Mouse (Mus musculus) midbrain, embryonic 10.5 days (tissue): Measurements from ENCODE around the gene Sphk2. TPM values are rescaled to one million over a fixed set of nuclear protein-coding genes. Genes with fewer than 3 reads are reported as not detected.
A peak's percentile ranks its signal among the peaks of the same experiment; 100 is the strongest.

ENCODE experiments used
- DNase-seq: peaks from one replicate; pipeline ENCODE4 v3.0.0-alpha.2; 2017; ENCODE audit warnings: low spot score
- H3K27ac ChIP-seq: fragments of 300-500 bp; sonication (generic); replicated peaks from 2 replicates; pipeline ENCODE4 v1.5.1; 2016; ENCODE audit warnings: mild to moderate bottlenecking
- H3K27me3 ChIP-seq: fragments of 300-500 bp; sonication (generic); 2 replicates; pipeline ENCODE4 v1.6.1; 2016; ENCODE audit warnings: low read depth, mild to moderate bottlenecking; ENCODE audit not compliant: poor library complexity, severe bottlenecking
- H3K36me3 ChIP-seq: fragments of 300-500 bp; sonication (generic); 2 replicates; pipeline ENCODE4 v1.6.1; 2016; ENCODE audit warnings: mild to moderate bottlenecking, moderate library complexity
- H3K4me1 ChIP-seq: fragments of 300-500 bp; sonication (generic); 2 replicates; pipeline ENCODE4 v1.6.1; 2016
- H3K4me3 ChIP-seq: fragments of 300-500 bp; sonication (generic); 2 replicates; pipeline ENCODE4 v1.5.1; 2016; ENCODE audit warnings: mild to moderate bottlenecking, moderate library complexity
- H3K9me3 ChIP-seq: fragments of 300-500 bp; sonication (generic); replicated peaks from 2 replicates; pipeline ENCODE4 v1.6.1; 2016; ENCODE audit warnings: mild to moderate bottlenecking
- WGBS: fragments of 180-500 bp; shearing (Covaris S2); methylation state at CpG from one replicate; pipeline ENCODE4 v1.1.7; 2016; 5-methylcytosine and 5-hydroxymethylcytosine counted together
- polyA plus RNA-seq: library from polyadenylated mRNA; unstranded; fragments of >200 nt; fragmentation: Nextera tagmentation; extraction: Ambion mirVana; gene quantifications from 2 replicates; pipeline ENCODE4 v1.2.1, GENCODE M21; 2016

The Sphk2 gene
- 32.3 and 32.8 TPM in 2 replicates for polyA plus RNA-seq

DNA sequence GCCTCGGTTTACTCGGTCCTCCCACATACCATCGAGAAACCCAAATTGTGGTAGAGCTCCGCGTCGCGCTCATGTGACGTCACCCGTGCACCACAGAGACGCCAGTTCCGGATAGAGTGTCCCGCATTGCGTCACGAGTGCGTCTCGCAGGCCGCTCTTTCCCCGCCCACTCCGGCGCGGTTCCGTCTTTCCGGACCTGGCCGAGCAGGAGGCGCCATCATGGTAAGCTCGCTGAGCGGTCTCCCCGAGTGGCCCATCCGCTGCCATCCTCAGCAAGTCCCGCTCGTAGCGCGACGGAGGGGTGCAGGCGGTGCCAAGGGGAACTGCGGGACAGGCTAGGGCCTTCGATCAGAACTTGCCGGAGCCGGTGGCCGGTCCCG lies at the start of gene Sphk2:
Sphk2 (minus strand) TSS at position 85 of the 380 bp plus-strand sequence.
- WGBS: under 1% methylated on average over 41 of the region's 41 CpGs
- H3K36me3 ChIP-seq: peaks cover 53% of the 10 kb centered on the region
- no peaks in the 10 kb centered on the region for H3K27me3 ChIP-seq
- peaks cover 66% of the 10 kb centered on the region for H3K4me1 ChIP-seq
- H3K4me3 ChIP-seq: peak within 1 kb of the TSS; percentile 82
- peak within 1 kb of the TSS; percentile 96 for H3K27ac ChIP-seq
- peak; percentile 99 for DNase-seq
- H3K9me3 ChIP-seq: no peaks in the 10 kb centered on the region

DNA sequence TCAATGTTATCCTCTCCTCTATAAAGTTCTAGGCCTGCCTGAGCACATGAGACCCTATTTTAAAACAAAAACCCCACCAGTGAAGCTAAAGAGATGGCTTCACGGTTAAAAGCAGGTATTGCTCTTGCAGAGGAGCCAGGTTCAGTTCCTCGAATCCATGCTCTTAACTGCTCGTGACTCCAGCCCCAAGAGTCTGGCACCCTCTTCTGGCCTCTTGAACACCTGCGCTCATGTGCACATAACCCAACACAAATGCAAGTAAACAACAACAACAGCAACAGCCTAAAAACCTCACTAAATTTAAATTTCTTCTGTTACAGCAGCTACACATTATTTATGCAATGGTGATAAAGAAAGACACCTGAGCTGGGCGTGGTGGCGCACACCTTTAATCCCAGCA lies 49.7 kb upstream of the Sphk2 start:
- no peak overlapping the region for H3K4me3 ChIP-seq
- DNase-seq: no peak
- WGBS: 92% methylated on average over 6 of the region's 6 CpGs
- H3K27ac ChIP-seq: no peak overlapping the region
- H3K27me3 ChIP-seq: no peaks in the 10 kb centered on the region
- H3K9me3 ChIP-seq: no peaks in the 10 kb centered on the region
- no peaks in the 10 kb centered on the region for H3K36me3 ChIP-seq
- no peaks in the 10 kb centered on the region for H3K4me1 ChIP-seq

DNA sequence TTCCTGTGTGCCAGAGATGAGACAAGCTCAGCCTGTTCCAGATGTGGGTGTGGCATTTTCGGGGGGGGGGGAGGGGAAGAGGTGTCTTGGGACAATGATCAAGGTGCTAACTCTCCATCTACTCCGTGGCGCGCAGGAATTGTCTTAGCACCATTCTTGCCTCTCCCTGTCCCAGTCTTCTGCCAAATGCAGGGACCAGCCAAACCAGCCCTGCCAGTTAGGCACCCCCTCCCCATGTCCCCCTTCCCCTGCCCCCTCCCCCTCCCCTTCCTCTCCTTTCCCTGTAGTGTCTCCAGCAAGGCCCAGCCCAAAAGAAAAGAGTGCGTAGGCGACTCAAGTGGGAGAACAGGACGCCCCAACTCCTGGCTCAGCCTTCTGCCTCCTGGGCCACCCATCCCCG lies 49.0 kb upstream of the Sphk2 start:
- Histone ChIP-seq H3K4me1 (no peaks in the 10 kb centered on the region), H3K27ac (no peak overlapping the region), H3K36me3 (no peaks in the 10 kb centered on the region), H3K9me3 (no peaks in the 10 kb centered on the region), H3K4me3 (no peak overlapping the region), H3K27me3 (no peaks in the 10 kb centered on the region)
- WGBS: 51% methylated on average over 7 of the region's 8 CpGs
- no peak for DNase-seq

DNA sequence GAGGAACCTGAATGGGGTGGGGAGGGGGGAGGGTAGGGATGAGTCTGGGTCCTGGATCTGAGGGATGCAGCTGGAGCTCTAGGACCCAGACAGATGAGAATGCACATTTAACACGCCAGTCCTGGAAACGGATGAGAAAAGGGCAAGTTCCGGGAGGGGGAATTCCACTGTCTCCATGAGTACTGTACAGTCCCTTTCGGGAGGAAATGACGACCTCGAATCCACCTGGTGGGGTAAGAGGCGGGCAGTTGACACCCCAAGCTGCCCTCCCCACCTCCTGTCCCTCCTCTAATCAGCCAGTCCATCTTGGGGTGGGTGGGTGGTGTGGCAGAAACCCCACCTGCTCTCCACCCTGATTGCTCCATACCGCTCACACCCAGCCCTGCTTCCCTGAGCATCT lies 48.2 kb upstream of the Sphk2 start:
- Histone ChIP-seq H3K4me3 (no peak overlapping the region), H3K27me3 (peaks cover under 1% of the 10 kb centered on the region; the same call in 1 of the 2 replicates), H3K36me3 (no peaks in the 10 kb centered on the region), H3K9me3 (no peaks in the 10 kb centered on the region), H3K4me1 (no peaks in the 10 kb centered on the region), H3K27ac (no peak overlapping the region; the same call in 1 of the 2 replicates)
- 69% methylated on average over 8 of the region's 8 CpGs for WGBS
- DNase-seq: no peak

DNA sequence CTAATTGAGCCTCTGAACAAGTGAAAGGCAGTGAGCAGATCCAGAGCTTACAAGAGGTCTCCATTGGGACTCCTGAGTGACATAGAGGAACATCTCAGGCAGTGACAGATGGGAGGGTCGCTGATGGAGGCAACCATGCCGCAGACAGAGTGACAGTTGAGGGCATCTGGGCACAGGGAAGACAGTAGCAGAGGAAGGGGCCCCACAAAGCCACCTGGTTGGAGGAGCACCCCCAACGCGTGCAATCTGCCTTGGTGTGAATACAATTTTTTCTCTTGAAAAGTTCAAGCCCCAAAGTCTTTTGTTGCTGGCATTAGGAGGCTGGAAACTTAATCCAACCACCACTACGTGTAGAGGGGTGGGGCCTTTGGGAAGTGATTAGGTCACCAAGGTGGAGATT lies 42.3 kb upstream of the Sphk2 start:
- no peaks in the 10 kb centered on the region for H3K9me3 ChIP-seq
- peaks cover 7% of the 10 kb centered on the region for H3K4me1 ChIP-seq
- no peak for DNase-seq
- H3K27ac ChIP-seq: no peak overlapping the region
- WGBS: 68% methylated on average over 5 of the region's 5 CpGs
- H3K4me3 ChIP-seq: no peak overlapping the region
- H3K27me3 ChIP-seq: peaks cover 36% of the 10 kb centered on the region
- H3K36me3 ChIP-seq: no peaks in the 10 kb centered on the region

DNA sequence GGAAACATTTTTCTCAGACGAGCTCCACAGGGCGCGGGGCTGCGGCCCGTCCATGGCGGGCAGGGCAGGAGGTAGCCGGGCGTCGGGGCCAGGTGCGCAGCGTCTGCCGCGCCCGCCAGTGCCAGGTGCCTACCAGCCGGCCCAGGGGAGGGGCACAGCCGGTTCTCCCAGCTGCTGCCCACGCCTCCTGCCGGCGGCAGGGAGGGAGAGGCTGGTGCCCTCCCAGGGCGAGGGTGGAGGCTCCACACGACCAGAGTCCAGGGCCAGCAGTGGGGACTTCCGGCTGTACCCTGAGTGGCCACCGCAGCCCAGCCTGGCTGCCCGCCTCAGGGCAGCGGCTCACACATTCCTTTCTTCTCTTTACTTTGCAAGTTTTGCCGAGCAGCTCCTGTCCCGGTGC lies 41.6 kb upstream of the Sphk2 start:
- peaks cover 7% of the 10 kb centered on the region for H3K4me1 ChIP-seq
- peak overlapping the region; percentile 46 for H3K4me3 ChIP-seq
- H3K27ac ChIP-seq: peak overlapping the region; percentile 69
- no peaks in the 10 kb centered on the region for H3K9me3 ChIP-seq
- H3K27me3 ChIP-seq: peaks cover 36% of the 10 kb centered on the region
- no peak for DNase-seq
- 10% methylated on average over 27 of the region's 27 CpGs for WGBS
- H3K36me3 ChIP-seq: no peaks in the 10 kb centered on the region

DNA sequence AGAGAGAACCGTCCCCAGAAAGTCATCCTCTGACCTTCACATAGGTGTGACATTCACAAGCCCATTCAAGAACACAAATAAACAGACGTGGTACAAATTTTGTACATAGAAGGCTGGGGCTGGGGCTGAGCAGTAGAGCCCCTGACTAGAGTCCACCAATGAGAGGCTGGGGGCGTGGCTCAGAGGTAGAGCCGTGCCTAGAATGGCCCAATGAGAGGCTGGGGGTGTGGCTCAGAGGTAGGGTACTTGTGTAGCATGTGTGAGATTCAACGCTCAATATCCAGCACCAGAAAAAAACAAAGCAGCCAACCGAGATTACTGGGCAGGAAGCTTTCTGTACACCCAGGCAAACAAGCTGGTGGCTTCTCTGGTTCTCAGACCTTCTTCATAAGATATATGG lies 37.9 kb upstream of the Sphk2 start:
- no peaks in the 10 kb centered on the region for H3K9me3 ChIP-seq
- no peak for DNase-seq
- WGBS: 59% methylated on average over 6 of the region's 6 CpGs
- no peaks in the 10 kb centered on the region for H3K36me3 ChIP-seq
- no peak overlapping the region for H3K27ac ChIP-seq
- H3K4me3 ChIP-seq: no peak overlapping the region
- H3K27me3 ChIP-seq: peaks cover 33% of the 10 kb centered on the region
- H3K4me1 ChIP-seq: peaks cover 7% of the 10 kb centered on the region

DNA sequence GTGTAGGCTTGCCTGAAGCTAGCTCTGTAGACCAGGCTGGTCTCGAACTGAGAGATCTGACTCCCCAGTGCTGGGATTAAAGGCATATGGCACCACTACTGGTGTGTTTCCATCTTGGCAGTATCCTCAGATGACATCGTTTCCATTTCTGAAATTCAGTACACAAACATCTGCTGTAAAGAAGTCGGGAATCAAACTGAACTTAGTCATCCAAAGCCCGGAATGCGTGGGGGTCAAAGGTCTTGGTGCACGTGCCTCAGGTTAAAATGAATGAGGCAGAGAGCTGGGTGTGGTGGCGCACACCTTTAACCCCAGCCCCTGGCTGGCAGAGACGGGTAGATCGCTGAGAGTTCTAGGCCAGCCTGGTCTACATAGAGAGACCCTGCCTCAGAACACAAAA lies 32.4 kb upstream of the Sphk2 start:
- WGBS: 82% methylated on average over 9 of the region's 9 CpGs
- H3K36me3 ChIP-seq: no peaks in the 10 kb centered on the region
- no peak overlapping the region for H3K4me3 ChIP-seq
- H3K4me1 ChIP-seq: peaks cover 7% of the 10 kb centered on the region; the same call in 1 of the 2 replicates
- H3K27me3 ChIP-seq: no peaks in the 10 kb centered on the region
- no peak overlapping the region for H3K27ac ChIP-seq
- peaks cover 8% of the 10 kb centered on the region; the same call in 1 of the 2 replicates for H3K9me3 ChIP-seq
- no peak for DNase-seq

DNA sequence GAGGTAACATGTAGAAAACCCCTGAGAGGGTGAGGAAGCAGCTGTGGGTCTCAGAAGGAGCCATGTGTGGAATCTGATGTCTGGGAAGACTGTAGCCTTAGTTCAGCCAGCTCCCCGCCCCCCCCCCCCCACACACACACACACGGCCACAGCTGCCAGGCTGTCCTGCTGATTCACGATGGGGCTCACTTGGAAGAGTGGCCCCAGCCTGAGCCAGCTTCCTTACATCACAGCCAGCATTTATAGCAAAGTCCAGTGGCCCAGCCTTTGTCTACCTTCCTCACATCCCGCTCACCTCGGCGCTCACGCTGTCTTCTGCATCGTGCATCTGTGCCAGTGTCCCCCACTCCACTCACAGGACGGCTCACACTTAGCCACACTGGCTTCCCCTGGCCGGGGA lies 31.6 kb upstream of the Sphk2 start:
- no peak for DNase-seq
- Histone ChIP-seq H3K9me3 (peaks cover 8% of the 10 kb centered on the region; the same call in 1 of the 2 replicates), H3K4me1 (peaks cover 7% of the 10 kb centered on the region; the same call in 1 of the 2 replicates), H3K4me3 (no peak overlapping the region), H3K36me3 (no peaks in the 10 kb centered on the region), H3K27me3 (no peaks in the 10 kb centered on the region), H3K27ac (0 out of 2 replicates have a peak overlapping the region, but pooled peaks have one; percentile 49)
- WGBS: 56% methylated on average over 10 of the region's 10 CpGs

DNA sequence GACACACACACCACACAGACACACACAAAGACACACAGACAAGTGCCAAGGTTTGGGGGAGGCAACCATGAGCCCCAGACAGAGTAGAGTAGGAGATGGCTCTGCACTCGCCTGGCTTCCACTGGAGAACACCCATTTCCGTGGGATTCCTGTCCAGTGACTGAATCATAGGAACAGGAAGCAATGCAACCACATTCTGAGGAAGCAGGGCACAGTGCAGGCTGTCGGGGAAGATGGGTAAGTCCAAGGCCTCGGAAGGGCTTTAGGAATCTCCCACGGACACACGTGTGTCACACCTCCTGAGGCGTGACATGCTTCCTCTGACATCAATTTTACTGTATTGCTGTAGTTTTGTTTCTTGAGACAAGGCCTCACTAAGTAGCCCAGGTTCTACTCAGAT lies 30.3 kb upstream of the Sphk2 start:
- no peak overlapping the region for H3K4me3 ChIP-seq
- no peaks in the 10 kb centered on the region for H3K27me3 ChIP-seq
- WGBS: 87% methylated on average over 7 of the region's 7 CpGs
- H3K36me3 ChIP-seq: no peaks in the 10 kb centered on the region
- H3K27ac ChIP-seq: no peak overlapping the region
- H3K9me3 ChIP-seq: peaks cover 8% of the 10 kb centered on the region; the same call in 1 of the 2 replicates
- H3K4me1 ChIP-seq: peaks cover 7% of the 10 kb centered on the region; the same call in 1 of the 2 replicates
- no peak for DNase-seq

DNA sequence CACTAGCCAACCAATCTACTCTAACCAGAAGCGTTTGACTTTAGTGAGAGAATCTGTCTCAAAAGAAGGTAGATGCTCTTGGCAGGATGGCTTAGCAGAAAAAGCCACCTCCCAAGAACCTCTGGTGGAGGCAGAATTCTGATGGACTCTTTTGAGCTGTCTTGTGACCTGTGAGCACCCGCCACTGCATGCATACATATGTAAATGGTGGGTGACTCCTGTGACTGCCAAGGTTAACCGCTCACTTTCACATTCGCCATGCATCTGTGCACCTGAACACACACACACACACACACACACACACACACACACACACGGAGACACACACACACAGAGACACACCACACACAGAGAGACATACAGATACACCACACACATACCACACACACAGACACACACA lies 29.6 kb upstream of the Sphk2 start:
- Histone ChIP-seq H3K4me1 (peaks cover 7% of the 10 kb centered on the region; the same call in 1 of the 2 replicates), H3K36me3 (no peaks in the 10 kb centered on the region), H3K9me3 (peaks cover 8% of the 10 kb centered on the region; the same call in 1 of the 2 replicates), H3K4me3 (no peak overlapping the region), H3K27ac (no peak overlapping the region), H3K27me3 (peaks cover under 1% of the 10 kb centered on the region)
- WGBS: 82% methylated on average over 5 of the region's 5 CpGs
- DNase-seq: no peak

DNA sequence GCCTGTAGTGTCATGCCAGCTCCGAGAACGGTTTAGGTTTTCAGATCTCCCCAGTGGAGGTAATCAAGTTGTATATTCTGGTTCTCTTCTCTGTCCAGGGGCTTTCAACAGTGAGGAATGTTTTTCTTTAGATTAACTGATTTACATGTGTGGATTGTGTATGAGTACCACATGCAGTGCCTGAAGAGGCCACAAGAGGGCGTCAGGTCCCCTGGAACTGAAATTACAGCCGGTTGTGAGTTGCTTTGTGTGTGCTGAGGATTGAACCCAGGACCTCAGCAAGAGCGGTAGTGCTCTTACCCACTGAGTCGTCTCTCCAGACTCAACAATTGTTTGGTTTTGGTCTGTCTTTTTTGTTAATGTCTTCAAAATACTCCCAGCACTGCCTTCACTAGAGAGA lies 28.7 kb upstream of the Sphk2 start:
- no peak for DNase-seq
- peaks cover 10% of the 10 kb centered on the region for H3K27me3 ChIP-seq
- no peak overlapping the region for H3K4me3 ChIP-seq
- H3K9me3 ChIP-seq: peaks cover 8% of the 10 kb centered on the region; the same call in 1 of the 2 replicates
- no peaks in the 10 kb centered on the region for H3K36me3 ChIP-seq
- peaks cover 16% of the 10 kb centered on the region for H3K4me1 ChIP-seq
- 63% methylated on average over 6 of the region's 6 CpGs for WGBS
- no peak overlapping the region for H3K27ac ChIP-seq

DNA sequence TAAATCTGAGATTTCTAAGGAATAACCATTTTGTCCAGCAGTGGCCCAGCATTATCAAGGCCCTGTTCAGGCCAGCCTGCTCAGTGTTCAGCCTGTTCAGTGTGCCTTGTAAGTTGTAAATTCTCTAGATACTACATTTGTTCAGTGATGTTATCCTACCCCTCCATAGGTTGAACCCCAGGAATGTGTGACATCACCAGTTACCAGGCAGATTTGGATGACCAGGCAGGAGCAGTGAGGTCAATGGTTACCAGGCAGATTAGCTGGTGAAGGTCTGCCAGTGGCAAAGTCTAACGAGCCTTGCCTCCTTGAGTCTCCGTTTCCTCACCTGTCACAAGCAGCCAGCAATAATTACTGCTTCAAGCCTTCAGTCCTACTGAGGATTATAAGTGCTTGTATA lies 26.6 kb upstream of the Sphk2 start:
- peaks cover 22% of the 10 kb centered on the region for H3K27me3 ChIP-seq
- peaks cover 12% of the 10 kb centered on the region for H3K4me1 ChIP-seq
- no peaks in the 10 kb centered on the region for H3K36me3 ChIP-seq
- H3K9me3 ChIP-seq: peaks cover 8% of the 10 kb centered on the region; the same call in 1 of the 2 replicates
- DNase-seq: no peak
- WGBS: 54% methylated on average over 2 of the region's 2 CpGs
- H3K4me3 ChIP-seq: no peak overlapping the region
- no peak overlapping the region for H3K27ac ChIP-seq

DNA sequence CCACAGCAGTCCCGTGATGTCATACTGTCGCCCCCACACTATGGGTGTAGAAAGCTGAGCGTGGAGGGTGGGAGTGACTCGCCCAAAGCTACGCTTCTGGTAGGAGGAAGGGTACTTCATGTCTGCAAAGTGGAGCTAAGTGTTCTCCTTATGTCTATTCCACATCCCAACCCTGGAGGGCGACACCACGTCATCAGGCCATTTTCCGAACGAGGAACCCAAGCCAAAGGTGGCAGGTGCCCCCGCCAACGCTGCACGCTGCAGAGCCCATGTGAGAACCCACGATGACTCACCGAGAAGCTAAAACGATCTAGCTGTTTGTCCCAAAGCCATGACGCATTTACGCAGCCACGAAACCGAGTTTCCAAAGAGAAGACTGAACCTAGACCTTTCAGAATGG lies 24.5 kb upstream of the Sphk2 start:
- H3K36me3 ChIP-seq: no peaks in the 10 kb centered on the region
- H3K27ac ChIP-seq: no peak overlapping the region
- DNase-seq: no peak
- H3K27me3 ChIP-seq: peaks cover 22% of the 10 kb centered on the region
- peaks cover 8% of the 10 kb centered on the region; the same call in 1 of the 2 replicates for H3K9me3 ChIP-seq
- H3K4me1 ChIP-seq: peaks cover 9% of the 10 kb centered on the region; the same call in 1 of the 2 replicates
- 32% methylated on average over 19 of the region's 19 CpGs for WGBS
- no peak overlapping the region for H3K4me3 ChIP-seq
